Mouse (Mus musculus) limb, embryonic 10.5 days (tissue): ENCODE results near the gene Sfmbt2. TPM values are rescaled to one million over a fixed set of nuclear protein-coding genes. Genes with fewer than 3 reads are reported as not detected.

ENCODE experiments used
- DNase-seq: peaks from one replicate; pipeline ENCODE4 v3.0.0-alpha.2; 2017; ENCODE audit warnings: low spot score
- H3K27ac ChIP-seq: fragments of 300-500 bp; sonication (generic); 2 replicates; pipeline ENCODE4 v1.5.1; 2016; ENCODE audit warnings: mild to moderate bottlenecking
- H3K27me3 ChIP-seq: fragments of 300-500 bp; sonication (generic); 2 replicates; pipeline ENCODE4 v1.6.1; 2016; ENCODE audit warnings: low read depth, mild to moderate bottlenecking; ENCODE audit not compliant: poor library complexity, severe bottlenecking
- H3K36me3 ChIP-seq: fragments of 300-500 bp; sonication (generic); 2 replicates; pipeline ENCODE4 v1.6.1; 2016; ENCODE audit warnings: mild to moderate bottlenecking, moderate library complexity
- H3K4me1 ChIP-seq: fragments of 300-500 bp; sonication (generic); 2 replicates; pipeline ENCODE4 v1.6.1; 2016
- H3K4me3 ChIP-seq: fragments of 300-500 bp; sonication (generic); 2 replicates; pipeline ENCODE4 v1.5.1; 2016; ENCODE audit warnings: mild to moderate bottlenecking, moderate library complexity
- H3K9me3 ChIP-seq: fragments of 300-500 bp; sonication (generic); replicated peaks from 2 replicates; pipeline ENCODE4 v1.6.1; 2016; ENCODE audit warnings: mild to moderate bottlenecking
- WGBS: fragments of 180-500 bp; shearing (Covaris S2); methylation state at CpG from one replicate; pipeline ENCODE4 v1.1.7; 2016; 5-methylcytosine and 5-hydroxymethylcytosine counted together
- microRNA counts: library from miRNA; unstranded; fragments of <30 nt; microRNA quantifications from one replicate; lab custom pipeline; 2017
- microRNA-seq: library from miRNA; unstranded; fragments of <30 nt; microRNA quantifications from one replicate; pipeline ENCODE4, GENCODE M21; 2017
- polyA plus RNA-seq: library from polyadenylated mRNA; unstranded; fragments of >200 nt; fragmentation: Nextera tagmentation; extraction: Ambion mirVana; gene quantifications from 2 replicates; pipeline ENCODE4 v1.2.1, GENCODE M21; 2016

Gene Sfmbt2
- polyA plus RNA-seq, 1 experiment from 2014 or later, result 1.1 TPM

DNA sequence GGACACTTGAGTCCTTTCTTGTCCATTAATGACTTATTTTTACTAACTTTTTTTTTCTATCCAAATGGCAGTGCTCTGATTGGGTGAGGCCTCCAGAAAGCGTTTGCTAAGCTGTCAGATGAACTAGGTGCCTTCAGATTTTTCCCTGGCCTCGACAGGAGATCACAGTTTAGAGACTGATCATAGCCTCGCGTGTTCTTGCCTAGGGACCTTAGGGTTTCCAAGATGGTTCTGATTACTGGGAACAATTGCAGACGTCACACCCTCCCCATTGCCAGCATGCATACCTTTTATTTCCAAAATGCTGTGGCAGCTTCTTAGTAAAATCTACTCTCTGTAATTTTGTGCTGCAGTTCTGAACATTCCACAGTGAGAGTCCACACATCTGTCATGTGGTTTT lies 212.8 kb downstream of the Sfmbt2 start:
- WGBS, result 68% methylated on average over 5 of the region's 5 CpGs
- Histone ChIP-seq H3K4me3 (no peak overlapping the region), H3K9me3 (no peaks in the 10 kb centered on the region), H3K36me3 (no peaks in the 10 kb centered on the region), H3K27ac (no peak overlapping the region), H3K4me1 (no peaks in the 10 kb centered on the region), H3K27me3 (no peaks in the 10 kb centered on the region)
- DNase-seq, result no peak

DNA sequence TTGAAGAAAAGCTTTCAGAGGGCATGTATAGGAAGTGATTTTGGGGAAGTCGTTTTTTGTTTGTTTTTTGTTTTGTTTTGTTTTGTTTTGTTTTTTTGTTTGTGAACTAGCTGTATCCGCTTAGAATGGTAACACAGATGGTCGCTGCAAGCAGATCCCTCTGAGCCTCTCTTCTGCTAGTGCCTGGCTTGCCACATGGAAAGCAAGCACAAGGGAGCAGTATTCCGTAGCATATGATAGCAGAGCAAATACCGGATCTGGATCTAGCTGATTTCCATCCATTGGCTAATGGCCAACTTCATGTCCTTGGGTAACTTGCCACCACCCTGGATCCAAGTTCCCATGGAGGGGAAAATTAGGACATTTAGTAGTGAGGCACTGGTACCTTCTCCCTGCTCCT lies 221.0 kb downstream of the Sfmbt2 start:
- H3K27me3 ChIP-seq, result no peaks in the 10 kb centered on the region
- no peaks in the 10 kb centered on the region for H3K9me3 ChIP-seq
- WGBS, result 86% methylated on average over 5 of the region's 5 CpGs
- H3K27ac ChIP-seq, result no peak overlapping the region
- H3K4me1 ChIP-seq, result no peaks in the 10 kb centered on the region
- no peaks in the 10 kb centered on the region for H3K36me3 ChIP-seq
- DNase-seq, result no peak
- H3K4me3 ChIP-seq, result no peak overlapping the region

DNA sequence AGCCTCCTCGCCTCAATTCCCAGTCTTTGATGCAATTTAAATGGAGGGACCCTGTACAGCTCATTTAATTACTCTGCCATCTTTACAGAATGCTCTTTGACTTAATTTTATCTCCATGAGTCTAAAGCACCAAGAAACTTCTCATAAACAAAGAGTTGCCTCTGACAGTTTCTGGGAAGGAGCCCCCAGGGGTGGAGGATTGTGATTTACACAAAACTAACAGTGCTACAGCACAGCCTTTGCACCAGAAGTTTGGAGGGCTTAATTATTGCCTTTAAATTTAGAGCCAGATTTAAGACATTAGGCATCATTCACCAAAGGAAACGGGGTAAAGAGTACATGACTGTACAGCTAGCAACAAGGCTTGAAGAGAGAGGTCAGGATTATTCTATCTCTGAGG lies 245.2 kb downstream of the Sfmbt2 start:
- Histone ChIP-seq H3K27ac (no peak overlapping the region), H3K4me3 (no peak overlapping the region), H3K4me1 (no peaks in the 10 kb centered on the region), H3K27me3 (no peaks in the 10 kb centered on the region), H3K36me3 (no peaks in the 10 kb centered on the region), H3K9me3 (no peaks in the 10 kb centered on the region)
- 79% methylated on average over 2 of the region's 2 CpGs for WGBS
- DNase-seq, result no peak

MicroRNAs encoded within 50 kb of the gene (microRNA counts, 519-probe panel; counts per million panel counts)
- 684 counts per million, percentile 72 among the panel's probes with 10 or more counts for microRNA mmu-miR-297a+mmu-miR-466f+mmu-miR-669b (lab: Ali Mortazavi, UCI)
- microRNA mmu-miR-297b-3p (lab: Ali Mortazavi, UCI), result 684 counts per million, percentile 72 among the panel's probes with 10 or more counts
- microRNA mmu-miR-297b-5p (lab: Ali Mortazavi, UCI), result 684 counts per million, percentile 72 among the panel's probes with 10 or more counts
- microRNA mmu-miR-297c (lab: Ali Mortazavi, UCI), result 684 counts per million, percentile 72 among the panel's probes with 10 or more counts
- 4,166 counts per million, percentile 80 among the panel's probes with 10 or more counts for microRNA mmu-miR-466a-3p+mmu-miR-466b-3-3p (lab: Ali Mortazavi, UCI)
- microRNA mmu-miR-466a-5p+mmu-miR-466e-5p (lab: Ali Mortazavi, UCI), result 684 counts per million, percentile 72 among the panel's probes with 10 or more counts
- microRNA mmu-miR-466c-5p (lab: Ali Mortazavi, UCI), result 684 counts per million, percentile 72 among the panel's probes with 10 or more counts
- 684 counts per million, percentile 72 among the panel's probes with 10 or more counts for microRNA mmu-miR-466d-3p (lab: Ali Mortazavi, UCI)
- microRNA mmu-miR-466d-5p (lab: Ali Mortazavi, UCI), result 684 counts per million, percentile 72 among the panel's probes with 10 or more counts
- microRNA mmu-miR-466f-5p (lab: Ali Mortazavi, UCI), result 684 counts per million, percentile 72 among the panel's probes with 10 or more counts
- 4,610 counts per million, percentile 83 among the panel's probes with 10 or more counts for microRNA mmu-miR-466g (lab: Ali Mortazavi, UCI)
- microRNA mmu-miR-466h (lab: Ali Mortazavi, UCI), result 684 counts per million, percentile 72 among the panel's probes with 10 or more counts
- microRNA mmu-miR-466l (lab: Ali Mortazavi, UCI), result 684 counts per million, percentile 72 among the panel's probes with 10 or more counts
- microRNA mmu-miR-467a (lab: Ali Mortazavi, UCI), result 684 counts per million, percentile 72 among the panel's probes with 10 or more counts
- microRNA mmu-miR-467b (lab: Ali Mortazavi, UCI), result 684 counts per million, percentile 72 among the panel's probes with 10 or more counts
- 684 counts per million, percentile 72 among the panel's probes with 10 or more counts for microRNA mmu-miR-467c (lab: Ali Mortazavi, UCI)
- microRNA mmu-miR-467d (lab: Ali Mortazavi, UCI), result 684 counts per million, percentile 72 among the panel's probes with 10 or more counts
- 684 counts per million, percentile 72 among the panel's probes with 10 or more counts for microRNA mmu-miR-467e (lab: Ali Mortazavi, UCI)
- microRNA mmu-miR-669a (lab: Ali Mortazavi, UCI), result 3,626 counts per million, percentile 77 among the panel's probes with 10 or more counts
- microRNA mmu-miR-669e (lab: Ali Mortazavi, UCI), result 684 counts per million, percentile 72 among the panel's probes with 10 or more counts
- microRNA mmu-miR-669f (lab: Ali Mortazavi, UCI), result 684 counts per million, percentile 72 among the panel's probes with 10 or more counts
- microRNA mmu-miR-669g (lab: Ali Mortazavi, UCI), result 684 counts per million, percentile 72 among the panel's probes with 10 or more counts
- microRNA mmu-miR-669h-5p (lab: Ali Mortazavi, UCI), result 684 counts per million, percentile 72 among the panel's probes with 10 or more counts
- microRNA mmu-miR-669i (lab: Ali Mortazavi, UCI), result 684 counts per million, percentile 72 among the panel's probes with 10 or more counts
- microRNA mmu-miR-669j (lab: Ali Mortazavi, UCI), result 684 counts per million, percentile 72 among the panel's probes with 10 or more counts
- microRNA mmu-miR-669m (lab: Ali Mortazavi, UCI), result 684 counts per million, percentile 72 among the panel's probes with 10 or more counts
- microRNA mmu-miR-669o (lab: Ali Mortazavi, UCI), result 684 counts per million, percentile 72 among the panel's probes with 10 or more counts

Small RNA genes lying within 50 kb of the gene (microRNA-seq; reads per million reads assigned to microRNA genes)
- gene Gm22051 (not detected), gene Gm22072 (not detected), gene Gm22091 (not detected), gene Gm22166 (not detected), gene Gm22239 (not detected), gene Gm22626 (not detected), gene Gm22635 (not detected), gene Gm22677 (not detected), gene Gm22678 (not detected), gene Gm22775 (not detected), gene Gm22925 (1.5 reads per million), gene Gm23108 (not detected), gene Gm23288 (not detected), gene Gm23542 (not detected), gene Gm23569 (not detected), gene Gm23571 (not detected), gene Gm23578 (not detected), gene Gm23651 (not detected), gene Gm23988 (not detected), gene Gm24028 (not detected), gene Gm24167 (not detected), gene Gm24315 (not detected), gene Gm24342 (not detected), gene Gm24488 (not detected), gene Gm24640 (not detected), gene Gm24673 (not detected), gene Gm24761 (not detected), gene Gm24806 (not detected), gene Gm25022 (not detected), gene Gm25158 (not detected), gene Gm25263 (not detected), gene Gm25285 (not detected), gene Gm25316 (not detected), gene Gm25451 (not detected), gene Gm25673 (not detected), gene Gm25680 (not detected), gene Gm25701 (not detected), gene Gm25753 (not detected), gene Gm25943 (not detected), gene Gm26060 (not detected), gene Gm26073 (not detected), gene Gm26092 (not detected), gene Gm26156 (not detected), gene Gm26229 (not detected), gene Gm26398 (not detected), gene Gm26426 (not detected), gene Gm26431 (not detected), gene Gm26491 (not detected), gene Mir297a-2 (0.88 reads per million), gene Mir297a-3 (not detected), gene Mir297a-4 (not detected), gene Mir297b (not detected), gene Mir297c (not detected), gene Mir466 (not detected), gene Mir466b-1 (not detected), gene Mir466b-2 (not detected), gene Mir466b-3 (not detected), gene Mir466b-4 (not detected), gene Mir466b-5 (not detected), gene Mir466b-6 (not detected), gene Mir466b-7 (not detected), gene Mir466b-8 (not detected), gene Mir466c-1 (not detected), gene Mir466c-2 (not detected), gene Mir466d (not detected), gene Mir466e (not detected), gene Mir466f-1 (not detected), gene Mir466f-2 (not detected), gene Mir466f-3 (not detected), gene Mir466g (not detected), gene Mir466h (not detected), gene Mir466l (1.2 reads per million), gene Mir466m (not detected), gene Mir466n (12.3 reads per million, percentile 22 among the genes with 10 or more reads in this experiment), gene Mir466o (not detected), gene Mir466p (not detected), gene Mir467a-1 (2.6 reads per million), gene Mir467a-10 (not detected), gene Mir467a-2 (not detected), gene Mir467a-3 (not detected), gene Mir467a-4 (not detected), gene Mir467a-5 (not detected), gene Mir467a-6 (not detected), gene Mir467a-7 (not detected), gene Mir467a-8 (not detected), gene Mir467a-9 (not detected), gene Mir467b (4.4 reads per million, percentile 7 among the genes with 10 or more reads in this experiment), gene Mir467c (1,255 reads per million, percentile 78 among the genes with 10 or more reads in this experiment), gene Mir467d (1,163 reads per million, percentile 77 among the genes with 10 or more reads in this experiment), gene Mir467e (721 reads per million, percentile 70 among the genes with 10 or more reads in this experiment), gene Mir669a-1 (not detected), gene Mir669a-10 (not detected), gene Mir669a-11 (not detected), gene Mir669a-12 (not detected), gene Mir669a-2 (not detected), gene Mir669a-3 (0.88 reads per million), gene Mir669a-4 (not detected), gene Mir669a-5 (not detected), gene Mir669a-6 (not detected), gene Mir669a-7 (not detected), gene Mir669a-8 (not detected), gene Mir669a-9 (not detected), gene Mir669b (not detected), gene Mir669c (83.5 reads per million, percentile 46 among the genes with 10 or more reads in this experiment), gene Mir669d (not detected), gene Mir669d-2 (not detected), gene Mir669e (22.3 reads per million, percentile 31 among the genes with 10 or more reads in this experiment), gene Mir669f (1.5 reads per million), gene Mir669g (not detected), gene Mir669h (4.7 reads per million, percentile 8 among the genes with 10 or more reads in this experiment), gene Mir669i (not detected), gene Mir669j (not detected), gene Mir669k (not detected), gene Mir669l (322 reads per million, percentile 63 among the genes with 10 or more reads in this experiment), gene Mir669m-1 (not detected), gene Mir669m-2 (not detected), gene Mir669o (272 reads per million, percentile 60 among the genes with 10 or more reads in this experiment), gene Mir669p-1 (not detected), gene Mir669p-2 (not detected)

Other genes starting within 250 kb of the Sfmbt2 start
- 0.23 TPM in 1 of 2 replicates, not detected in the other for gene Itih2, start 239.1 kb upstream of the Sfmbt2 start, polyA plus RNA-seq
- 2.5 and 2.8 TPM in 2 replicates for gene Itih5, start 216.9 kb upstream of the Sfmbt2 start, polyA plus RNA-seq